Mouse (Mus musculus) small intestine, adult 2 months (tissue): ENCODE data around the gene Zfp773. TPM values are rescaled to one million over a fixed set of nuclear protein-coding genes. Genes with fewer than 3 reads are reported as not detected.
A peak's percentile ranks its signal among the peaks of the same experiment; 100 is the strongest.

ENCODE experiments used
- H3K27ac ChIP-seq: fragments of 200-500 bp; 2 replicates; pipeline ENCODE4 v1.5.1; 2012; ENCODE audit warnings: low read depth, low read length, control low read depth, inconsistent platforms; ENCODE audit not compliant: insufficient read depth
- H3K27me3 ChIP-seq: fragments of 200-500 bp; 2 replicates; pipeline ENCODE4 v1.6.1; 2012; ENCODE audit warnings: mild to moderate bottlenecking, moderate library complexity, low read length, inconsistent platforms; ENCODE audit not compliant: control insufficient read depth, insufficient read depth
- H3K36me3 ChIP-seq: fragments of 200-500 bp; 2 replicates; pipeline ENCODE4 v1.6.1; 2012; ENCODE audit warnings: mild to moderate bottlenecking, low read length, control low read depth, inconsistent platforms; ENCODE audit not compliant: control insufficient read depth, insufficient read depth
- H3K4me1 ChIP-seq: fragments of 200-500 bp; 2 replicates; pipeline ENCODE4 v1.6.1; 2012; ENCODE audit warnings: low read length, inconsistent platforms, mixed read lengths; ENCODE audit not compliant: control insufficient read depth, insufficient read depth, insufficient read length
- H3K4me3 ChIP-seq: fragments of 200-500 bp; 2 replicates; pipeline ENCODE4 v1.5.1; 2012; ENCODE audit warnings: low read depth, mild to moderate bottlenecking, control low read depth, inconsistent platforms, low read length, moderate library complexity
- CTCF ChIP-seq: fragments of 200-500 bp; IDR thresholded peaks from 2 replicates; pipeline ENCODE4 v1.5.1; 2012; ENCODE audit warnings: low read depth, mild to moderate bottlenecking, control low read depth, inconsistent platforms, low read length, moderate library complexity, mixed read lengths; ENCODE audit not compliant: insufficient replicate concordance, insufficient read length; ENCODE audit errors: extremely low read depth
- POLR2A ChIP-seq: fragments of 200-500 bp; IDR thresholded peaks from 2 replicates; pipeline ENCODE4 v1.6.1; 2012; ENCODE audit warnings: low read depth, mild to moderate bottlenecking, control low read depth, inconsistent platforms, low read length, moderate library complexity
- WGBS: fragments of 180-500 bp; shearing (Covaris S2); methylation state at CpG from one replicate; pipeline ENCODE4 v1.1.7; 2018; 5-methylcytosine and 5-hydroxymethylcytosine counted together
- polyA plus RNA-seq: library from polyadenylated mRNA; depleted of rRNA; stranded (reverse); fragments of >200 nt; gene quantifications from 2 replicates; pipeline ENCODE4 v1.2.3, GENCODE M21; 2012; rRNA removed

Gene Zfp773
- polyA plus RNA-seq, 1 experiment = 0.33 TPM

GRCm38 (mm10) chr7:7121602-7121980 is 15.0 kb downstream of the Zfp773 start:
- H3K4me1 ChIP-seq = peaks cover 2% of the 10 kb centered on the region; the same call in 1 of the 2 replicates
- no peak for TF ChIP-seq POLR2A
- no peak for TF ChIP-seq CTCF
- peaks cover 20% of the 10 kb centered on the region for H3K36me3 ChIP-seq
- no peaks in the 10 kb centered on the region for H3K27me3 ChIP-seq
- 39% methylated on average over 6 of the region's 6 CpGs for WGBS
- no peak overlapping the region for H3K27ac ChIP-seq
- no peak overlapping the region for H3K4me3 ChIP-seq

GRCm38 (mm10) chr7:7120921-7121601 is 15.5 kb downstream of the Zfp773 start, which contains the start of gene Zfp954:
Zfp954 (minus strand) TSS chr7:7121488.
- peaks cover 26% of the 10 kb centered on the region for H3K36me3 ChIP-seq
- peaks cover 2% of the 10 kb centered on the region; the same call in 1 of the 2 replicates for H3K4me1 ChIP-seq
- H3K4me3 ChIP-seq = peak within 1 kb of the TSS; percentile 70
- H3K27me3 ChIP-seq = no peaks in the 10 kb centered on the region
- under 1% methylated on average over 30 of the region's 30 CpGs for WGBS
- peak within 1 kb of the TSS; percentile 68 for H3K27ac ChIP-seq
- TF ChIP-seq POLR2A (peak; percentile 38; the same call in 1 of the 2 replicates), CTCF (peak; percentile 46; the same call in 1 of the 2 replicates)

GRCm38 (mm10) chr7:7118441-7118840 is 18.1 kb downstream of the Zfp773 start:
- Histone ChIP-seq H3K4me1 (peaks cover 2% of the 10 kb centered on the region; the same call in 1 of the 2 replicates), H3K27ac (no peak overlapping the region), H3K4me3 (no peak overlapping the region), H3K27me3 (no peaks in the 10 kb centered on the region), H3K36me3 (peaks cover 41% of the 10 kb centered on the region)
- TF ChIP-seq POLR2A = no peak
- no peak for TF ChIP-seq CTCF
- WGBS = 74% methylated on average over 2 of the region's 2 CpGs

GRCm38 (mm10) chr7:7108501-7108900 is 28.1 kb downstream of the Zfp773 start:
- Histone ChIP-seq H3K36me3 (no peaks in the 10 kb centered on the region), H3K27ac (no peak overlapping the region), H3K4me3 (no peak overlapping the region), H3K27me3 (no peaks in the 10 kb centered on the region), H3K4me1 (no peaks in the 10 kb centered on the region)
- 88% methylated on average over 7 of the region's 7 CpGs for WGBS
- TF ChIP-seq CTCF = no peak
- no peak for TF ChIP-seq POLR2A

Other genes with a start within 250 kb of the Zfp773 start
- not detected in 2 replicates for gene Aurkc, start 141.5 kb downstream of the Zfp773 start, polyA plus RNA-seq
- gene Zfp954, start 15.3 kb downstream of the Zfp773 start, polyA plus RNA-seq = 4.9 and 8.5 TPM in 2 replicates
- gene Zfp418, start 34.6 kb upstream of the Zfp773 start, polyA plus RNA-seq = 0.19 and 0.37 TPM in 2 replicates
- 0.32 and 0.34 TPM in 2 replicates for gene Zfp772, start 73.2 kb upstream of the Zfp773 start, polyA plus RNA-seq
- not detected in 2 replicates for gene Vmn2r29, start 110.6 kb upstream of the Zfp773 start, polyA plus RNA-seq
- gene Gm45844, start 141.5 kb upstream of the Zfp773 start, polyA plus RNA-seq = 0.23 TPM in 1 of 2 replicates, not detected in the other
- gene Clcn4, start 164.1 kb upstream of the Zfp773 start, polyA plus RNA-seq = 9.5 and 14.6 TPM in 2 replicates
- not detected in 2 replicates for gene Vmn2r30, start 200.9 kb upstream of the Zfp773 start, polyA plus RNA-seq
- gene Gm45783, start 237.8 kb upstream of the Zfp773 start, polyA plus RNA-seq = not detected in 2 replicates